Mouse (Mus musculus) embryonic facial prominence, embryonic 13.5 days (tissue): ENCODE measurements around the gene Col26a1. TPM values are rescaled to one million over a fixed set of nuclear protein-coding genes. Genes with fewer than 3 reads are reported as not detected.

Source experiments
- ATAC-seq: fragments of 200-750 bp; cut with Nextera tagmentation; 2 replicates; pipeline ENCODE4 v1.8.0; 2017; ENCODE audit warnings: low read depth; ENCODE audit not compliant: insufficient number of reproducible peaks, insufficient read depth, low FRiP score, low TSS enrichment
- H3K27ac ChIP-seq: fragments of 300-500 bp; sonication (generic); 2 replicates; pipeline ENCODE4 v1.5.1; 2015; ENCODE audit warnings: moderate library complexity, mild to moderate bottlenecking, inconsistent platforms
- H3K27me3 ChIP-seq: fragments of 300-500 bp; sonication (generic); 2 replicates; pipeline ENCODE4 v1.6.1; 2015; ENCODE audit warnings: mild to moderate bottlenecking, inconsistent platforms
- H3K36me3 ChIP-seq: fragments of 300-500 bp; sonication (generic); 2 replicates; pipeline ENCODE4 v1.6.1; 2015; ENCODE audit warnings: mild to moderate bottlenecking, inconsistent platforms
- H3K4me1 ChIP-seq: fragments of 300-500 bp; sonication (generic); 2 replicates; pipeline ENCODE4 v1.6.1; 2015; ENCODE audit warnings: inconsistent platforms
- H3K4me2 ChIP-seq: fragments of 300-500 bp; sonication (generic); 2 replicates; pipeline ENCODE4 v1.6.1; 2015; ENCODE audit warnings: moderate library complexity, mild to moderate bottlenecking, inconsistent platforms
- H3K4me3 ChIP-seq: fragments of 300-500 bp; sonication (generic); 2 replicates; pipeline ENCODE4 v1.5.1; 2015; ENCODE audit warnings: mild to moderate bottlenecking, inconsistent platforms
- H3K9ac ChIP-seq: fragments of 300-500 bp; sonication (generic); 2 replicates; pipeline ENCODE4 v1.6.1; 2015; ENCODE audit warnings: mild to moderate bottlenecking, inconsistent platforms
- H3K9me3 ChIP-seq: fragments of 300-500 bp; sonication (generic); 2 replicates; pipeline ENCODE4 v1.6.1; 2016; ENCODE audit warnings: inconsistent platforms
- WGBS: fragments of 180-500 bp; shearing (Covaris S2); methylation state at CpG from one replicate; pipeline ENCODE4 v1.1.7; 2015; ENCODE audit warnings: mixed read lengths; 5-methylcytosine and 5-hydroxymethylcytosine counted together
- polyA plus RNA-seq: library from polyadenylated mRNA; unstranded; fragments of >200 nt; fragmentation: Nextera tagmentation; extraction: Ambion mirVana; gene quantifications from 2 replicates; pipeline ENCODE4 v1.2.1, GENCODE M21; 2015

The Col26a1 gene
- polyA plus RNA-seq, 1 experiment from 2014 or later: 319 TPM

DNA sequence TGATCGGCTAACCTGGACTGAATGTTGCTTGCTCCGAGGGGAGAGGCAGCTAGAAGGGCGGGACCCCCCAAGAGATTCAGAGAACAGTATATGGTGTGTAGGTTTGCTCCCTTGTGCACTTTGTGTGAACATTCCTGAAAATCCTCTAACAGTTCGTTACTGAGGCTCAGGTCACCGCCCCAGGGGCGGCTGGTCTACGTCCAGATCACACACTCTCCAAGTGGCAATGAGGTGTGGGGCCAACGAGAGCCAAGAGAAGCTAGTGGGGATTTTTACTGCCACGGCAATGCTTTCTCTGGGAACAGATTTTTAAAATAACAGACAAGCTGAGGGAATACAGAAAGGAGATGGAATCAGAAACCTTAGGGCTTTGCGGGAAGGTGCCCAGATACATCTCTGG lies 8.7 kb downstream of the Col26a1 start:
- no peak for ATAC-seq
- peaks cover 27% of the 10 kb centered on the region for H3K4me1 ChIP-seq
- no peaks in the 10 kb centered on the region for H3K27me3 ChIP-seq
- 0 out of 2 replicates have a peak overlapping the region, but pooled peaks have one; percentile 22 for H3K27ac ChIP-seq
- no peak overlapping the region for H3K9ac ChIP-seq
- H3K9me3 ChIP-seq: no peaks in the 10 kb centered on the region
- 68% methylated on average over 10 of the region's 10 CpGs for WGBS
- H3K36me3 ChIP-seq: peaks cover 44% of the 10 kb centered on the region
- H3K4me2 ChIP-seq: no peak overlapping the region
- H3K4me3 ChIP-seq: no peak overlapping the region

DNA sequence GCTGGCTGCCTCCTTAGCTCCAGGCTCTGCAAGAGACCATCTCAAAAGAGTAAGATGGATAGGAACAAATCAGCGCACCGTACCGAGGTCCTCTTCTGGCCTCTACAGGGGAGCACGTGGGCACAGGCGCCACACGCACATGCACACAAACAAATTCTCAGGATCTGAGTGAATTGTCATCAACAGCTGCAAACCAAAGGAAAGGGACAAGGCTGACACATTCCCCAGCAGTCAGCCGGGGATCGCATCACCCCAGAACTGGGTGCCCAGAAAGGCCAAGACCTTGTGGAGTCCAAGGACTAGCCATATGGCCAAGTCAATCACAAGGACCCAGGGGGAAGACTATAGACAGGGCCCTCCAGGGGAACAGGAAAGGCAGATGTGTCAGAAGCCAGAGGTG lies 10.6 kb downstream of the Col26a1 start:
- H3K9ac ChIP-seq: no peak overlapping the region
- H3K4me3 ChIP-seq: no peak overlapping the region
- peaks cover 36% of the 10 kb centered on the region for H3K4me1 ChIP-seq
- no peaks in the 10 kb centered on the region for H3K9me3 ChIP-seq
- peak overlapping the region; percentile 60 for H3K27ac ChIP-seq
- H3K36me3 ChIP-seq: peaks cover 30% of the 10 kb centered on the region
- 68% methylated on average over 8 of the region's 8 CpGs for WGBS
- no peak overlapping the region for H3K4me2 ChIP-seq
- no peak for ATAC-seq
- no peaks in the 10 kb centered on the region for H3K27me3 ChIP-seq

DNA sequence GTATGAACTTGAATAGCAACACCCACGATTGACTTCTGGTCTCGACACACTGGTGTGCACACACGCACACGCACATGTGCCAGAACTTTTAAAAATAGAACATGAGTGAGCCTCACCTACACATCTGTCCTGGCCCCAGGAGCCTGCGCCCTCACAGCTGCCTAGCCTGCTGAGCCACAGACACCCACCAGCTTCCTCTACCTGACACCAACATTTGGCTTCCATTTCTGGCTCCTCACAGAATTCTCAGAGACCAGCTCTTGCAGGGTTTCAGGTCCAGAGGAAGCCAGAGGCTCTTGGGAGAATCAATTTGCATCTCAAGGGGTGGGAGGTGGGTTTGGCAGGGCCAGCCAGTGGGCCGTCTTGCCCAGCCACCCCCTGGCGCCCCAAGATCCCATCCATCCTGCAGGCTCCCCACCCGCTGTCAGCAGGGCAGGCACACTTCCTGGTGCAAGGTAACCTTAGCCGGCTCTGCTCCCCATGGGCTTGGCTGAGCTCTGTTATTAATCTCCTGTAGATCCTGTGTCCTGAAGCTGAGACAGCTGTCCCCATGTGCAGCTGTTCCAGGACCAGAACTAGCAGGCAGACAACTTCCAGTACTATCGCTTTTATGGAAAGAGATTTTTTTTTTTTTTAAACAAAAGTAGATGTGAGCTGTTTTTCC lies 13.4 kb downstream of the Col26a1 start:
- Histone ChIP-seq H3K4me1 (peaks cover 50% of the 10 kb centered on the region), H3K4me3 (no peak overlapping the region), H3K4me2 (peak overlapping the region; percentile 39), H3K27ac (peak overlapping the region; percentile 91), H3K9ac (no peak overlapping the region), H3K27me3 (no peaks in the 10 kb centered on the region), H3K9me3 (no peaks in the 10 kb centered on the region), H3K36me3 (peaks cover 14% of the 10 kb centered on the region; the same call in 1 of the 2 replicates)
- peak; percentile 39; the same call in 1 of the 2 replicates for ATAC-seq
- 34% methylated on average over 10 of the region's 10 CpGs for WGBS

- Histone ChIP-seq H3K9ac (no peak overlapping the region), H3K4me3 (no peak overlapping the region), H3K4me2 (no peak overlapping the region), H3K27ac (peak overlapping the region; percentile 91), H3K4me1 (peaks cover 68% of the 10 kb centered on the region), H3K9me3 (no peaks in the 10 kb centered on the region), H3K27me3 (no peaks in the 10 kb centered on the region), H3K36me3 (peaks cover 12% of the 10 kb centered on the region; the same call in 1 of the 2 replicates)
- ATAC-seq: no peak
- WGBS: 31% methylated on average over 5 of the region's 5 CpGs
These were observed 15.3 kb downstream of the Col26a1 start for GRCm38 (mm10) chr5:136867706-136868105.

- ATAC-seq: peak; percentile 52; the same call in 1 of the 2 replicates
- H3K27ac ChIP-seq: peak overlapping the region; percentile 95
- peaks cover 12% of the 10 kb centered on the region; the same call in 1 of the 2 replicates for H3K9me3 ChIP-seq
- no peak overlapping the region for H3K4me3 ChIP-seq
- H3K36me3 ChIP-seq: peaks cover 10% of the 10 kb centered on the region
- WGBS: 11% methylated on average over 14 of the region's 14 CpGs
- peak overlapping the region; percentile 44; the same call in 1 of the 2 replicates for H3K9ac ChIP-seq
- H3K4me2 ChIP-seq: peak overlapping the region; percentile 43
- no peaks in the 10 kb centered on the region for H3K27me3 ChIP-seq
- H3K4me1 ChIP-seq: peaks cover 69% of the 10 kb centered on the region
These were observed 18.9 kb downstream of the Col26a1 start for GRCm38 (mm10) chr5:136863961-136864674.

- Histone ChIP-seq H3K4me2 (peak overlapping the region; percentile 43), H3K9ac (peak overlapping the region; percentile 44), H3K9me3 (peaks cover 12% of the 10 kb centered on the region; the same call in 1 of the 2 replicates), H3K4me1 (peaks cover 60% of the 10 kb centered on the region), H3K27ac (peak overlapping the region; percentile 95), H3K4me3 (no peak overlapping the region), H3K36me3 (peaks cover 19% of the 10 kb centered on the region), H3K27me3 (no peaks in the 10 kb centered on the region)
- ATAC-seq: no peak
- 28% methylated on average over 9 of the region's 9 CpGs for WGBS
These were observed 19.7 kb downstream of the Col26a1 start for GRCm38 (mm10) chr5:136863276-136863675.

DNA sequence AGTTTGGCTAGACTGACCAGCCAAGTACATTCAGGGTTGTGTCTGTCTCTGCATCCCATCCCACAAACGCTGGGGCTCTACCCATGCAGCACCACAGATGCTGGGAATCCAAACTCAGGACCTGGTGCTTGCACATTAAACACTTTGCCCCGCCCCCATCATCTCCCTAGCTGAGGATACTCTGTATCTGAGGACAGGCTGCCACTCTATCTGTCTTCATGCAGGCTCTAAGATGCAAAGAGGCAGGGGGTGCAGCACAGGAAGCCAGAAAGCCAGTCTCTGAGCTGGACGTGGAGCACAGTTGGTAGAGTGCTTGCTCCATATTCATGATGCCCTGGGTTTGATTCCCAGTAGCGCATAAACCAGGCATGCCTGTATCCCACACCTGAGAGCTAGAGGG lies 20.2 kb downstream of the Col26a1 start:
- no peaks in the 10 kb centered on the region for H3K27me3 ChIP-seq
- H3K9ac ChIP-seq: peak overlapping the region; percentile 44; the same call in 1 of the 2 replicates
- no peak overlapping the region for H3K4me3 ChIP-seq
- peaks cover 12% of the 10 kb centered on the region; the same call in 1 of the 2 replicates for H3K9me3 ChIP-seq
- peak overlapping the region; percentile 95 for H3K27ac ChIP-seq
- peaks cover 24% of the 10 kb centered on the region for H3K36me3 ChIP-seq
- WGBS: 39% methylated on average over 4 of the region's 4 CpGs
- no peak overlapping the region for H3K4me2 ChIP-seq
- no peak for ATAC-seq
- H3K4me1 ChIP-seq: peaks cover 56% of the 10 kb centered on the region

- H3K9ac ChIP-seq: peak overlapping the region; percentile 60
- peak; percentile 68 for ATAC-seq
- WGBS: 4% methylated on average over 20 of the region's 20 CpGs
- peaks cover 12% of the 10 kb centered on the region; the same call in 1 of the 2 replicates for H3K9me3 ChIP-seq
- peaks cover 30% of the 10 kb centered on the region for H3K36me3 ChIP-seq
- H3K4me1 ChIP-seq: peaks cover 47% of the 10 kb centered on the region
- H3K27ac ChIP-seq: peak overlapping the region; percentile 95
- peak overlapping the region; percentile 50 for H3K4me2 ChIP-seq
- no peaks in the 10 kb centered on the region for H3K27me3 ChIP-seq
- peak overlapping the region; percentile 24 for H3K4me3 ChIP-seq
These were observed 21.6 kb downstream of the Col26a1 start for GRCm38 (mm10) chr5:136861191-136861940.

GRCm38 (mm10) chr5:136850716-136851115 lies 32.3 kb downstream of the Col26a1 start:
- Histone ChIP-seq H3K9me3 (no peaks in the 10 kb centered on the region), H3K27ac (no peak overlapping the region; the same call in 1 of the 2 replicates), H3K9ac (no peak overlapping the region), H3K27me3 (no peaks in the 10 kb centered on the region), H3K4me2 (no peak overlapping the region), H3K4me1 (peaks cover 16% of the 10 kb centered on the region), H3K4me3 (no peak overlapping the region), H3K36me3 (peaks cover 72% of the 10 kb centered on the region)
- ATAC-seq: no peak
- 49% methylated on average over 6 of the region's 6 CpGs for WGBS

DNA sequence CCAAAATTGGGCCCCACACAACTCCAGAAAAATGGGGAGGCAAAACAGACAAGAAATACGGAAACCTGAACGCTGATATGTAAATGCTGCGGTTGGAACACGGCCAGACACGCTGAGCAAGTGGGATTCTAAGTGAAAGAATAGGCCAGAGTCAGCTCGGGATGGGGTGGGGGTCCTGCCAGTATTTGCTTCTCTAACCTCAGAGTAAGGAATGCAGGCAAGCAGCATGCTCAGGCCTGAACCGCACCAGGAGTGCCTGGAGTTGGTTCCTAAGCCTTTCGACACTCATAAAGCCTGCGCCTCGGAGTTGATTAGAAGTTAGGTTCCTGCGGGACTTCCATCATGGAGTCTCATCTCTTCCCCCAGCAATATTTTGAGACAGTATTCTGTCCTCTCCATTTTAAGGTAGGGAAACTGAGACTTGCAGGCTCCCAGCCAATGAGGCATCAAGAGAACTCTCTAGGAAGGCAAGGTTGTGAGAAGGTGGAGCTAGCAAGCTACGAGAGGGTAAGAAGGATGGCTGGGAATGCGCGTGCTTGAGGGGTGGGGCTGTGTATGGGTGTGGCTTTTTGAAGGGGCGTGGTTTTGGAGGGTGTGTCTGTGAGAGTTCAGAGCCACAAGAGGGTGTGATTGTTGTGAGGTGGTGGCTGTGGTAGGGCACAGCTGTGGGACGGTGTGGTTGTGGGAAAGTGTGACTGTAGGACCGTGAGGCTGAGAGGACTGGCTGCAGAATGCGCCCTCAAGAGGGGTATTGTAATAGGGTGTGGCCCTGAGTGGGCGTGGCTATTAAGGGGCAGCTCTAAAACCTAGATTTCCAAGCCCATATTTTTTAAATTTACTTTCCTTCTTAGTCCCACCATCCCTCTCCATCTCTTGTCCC lies 36.4 kb downstream of the Col26a1 start:
- no peaks in the 10 kb centered on the region for H3K27me3 ChIP-seq
- peaks cover 57% of the 10 kb centered on the region for H3K36me3 ChIP-seq
- peak overlapping the region; percentile 75 for H3K27ac ChIP-seq
- peak overlapping the region; percentile 7; the same call in 1 of the 2 replicates for H3K4me2 ChIP-seq
- H3K9ac ChIP-seq: no peak overlapping the region
- 65% methylated on average over 19 of the region's 19 CpGs for WGBS
- ATAC-seq: peak; percentile 54; the same call in 1 of the 2 replicates
- H3K9me3 ChIP-seq: no peaks in the 10 kb centered on the region
- no peak overlapping the region for H3K4me3 ChIP-seq
- peaks cover 37% of the 10 kb centered on the region for H3K4me1 ChIP-seq
